Mouse (Mus musculus): ENCODE results near the gene Capn7. TPM values are rescaled to one million over a fixed set of nuclear protein-coding genes. Genes with fewer than 3 reads are reported as not detected.

Gene Capn7
- total RNA-seq (2021), result 10 to 100 TPM; 37.5 to 40.8 TPM
- long read RNA-seq, experiment 1, transcript Capn7-201 (21 exons, 3,648 nt), result major isoform, 47 of 64 reads
- long read RNA-seq, experiment 1, partial matches to known transcripts, result 9 of 64 reads
- long read RNA-seq, experiment 1, other reads (novel, unspliced or antisense), result 8 of 64 reads
- long read RNA-seq, experiment 2, transcript Capn7-201 (21 exons, 3,648 nt), result major isoform, 29 of 36 reads
- long read RNA-seq, experiment 2, partial matches to known transcripts, result 1 of 36 reads
- long read RNA-seq, experiment 2, other reads (novel, unspliced or antisense), result 6 of 36 reads

- peak; percentile 98 to 99 for DNase-seq (ENCODE audit: low spot score in 2 of 2)
Observed at GRCm38 (mm10) chr14:31336369-31337155, at the start of gene Capn7. Capn7 (plus strand) TSS chr14:31336638.

- DNase-seq (ENCODE audit: low spot score in 2 of 2), result no peak
Observed at GRCm38 (mm10) chr14:31313192-31313591, 23.2 kb upstream of the Capn7 start.

- no peak for DNase-seq (ENCODE audit: low spot score in 2 of 2)
Observed at GRCm38 (mm10) chr14:31316613-31317012, 19.8 kb upstream of the Capn7 start.

- DNase-seq (ENCODE audit: low spot score in 2 of 2), result no peak
Observed at GRCm38 (mm10) chr14:31317754-31318153, 18.7 kb upstream of the Capn7 start.

GRCm38 (mm10) chr14:31319546-31319945 is 16.9 kb upstream of the Capn7 start:
- DNase-seq (ENCODE audit: low spot score in 2 of 2), result no peak

GRCm38 (mm10) chr14:31321181-31321580 is 15.3 kb upstream of the Capn7 start:
- DNase-seq (ENCODE audit: low spot score in 2 of 2), result no peak

GRCm38 (mm10) chr14:31322191-31322590 is 14.2 kb upstream of the Capn7 start:
- no peak for DNase-seq (ENCODE audit: low spot score in 2 of 2)

GRCm38 (mm10) chr14:31323189-31323588 is 13.2 kb upstream of the Capn7 start:
- DNase-seq (ENCODE audit: low spot score in 2 of 2), result no peak

- DNase-seq (ENCODE audit: low spot score in 2 of 2), result no peak
Observed at GRCm38 (mm10) chr14:31323849-31324792, 12.3 kb upstream of the Capn7 start, which contains the start of gene Dnah1. Dnah1 (minus strand) TSS chr14:31323896.

- DNase-seq (ENCODE audit: low spot score in 2 of 2), result no peak
Observed at GRCm38 (mm10) chr14:31324851-31325250, 11.6 kb upstream of the Capn7 start.

- no peak for DNase-seq (ENCODE audit: low spot score in 2 of 2)
Observed at GRCm38 (mm10) chr14:31325551-31325950, 10.9 kb upstream of the Capn7 start.

GRCm38 (mm10) chr14:31326770-31327169 is 9.7 kb upstream of the Capn7 start:
- no peak for DNase-seq (ENCODE audit: low spot score in 2 of 2)

GRCm38 (mm10) chr14:31327196-31327595 is 9.2 kb upstream of the Capn7 start:
- DNase-seq (ENCODE audit: low spot score in 2 of 2), result no peak

GRCm38 (mm10) chr14:31327681-31328080 is 8.8 kb upstream of the Capn7 start:
- DNase-seq (ENCODE audit: low spot score in 2 of 2), result no peak

- DNase-seq (ENCODE audit: low spot score in 2 of 2), result no peak
Observed at GRCm38 (mm10) chr14:31329741-31330140, 6.7 kb upstream of the Capn7 start.

- DNase-seq (ENCODE audit: low spot score in 2 of 2), result no peak
Observed at GRCm38 (mm10) chr14:31330957-31331356, 5.5 kb upstream of the Capn7 start.

GRCm38 (mm10) chr14:31335765-31336164 is 673 bp upstream of the Capn7 start:
- DNase-seq (ENCODE audit: low spot score in 2 of 2), result no peak

- no peak for DNase-seq (ENCODE audit: low spot score in 2 of 2)
Observed at GRCm38 (mm10) chr14:31337406-31337805, 968 bp downstream of the Capn7 start.

GRCm38 (mm10) chr14:31337947-31338346 is 1.5 kb downstream of the Capn7 start:
- no peak for DNase-seq (ENCODE audit: low spot score in 2 of 2)

GRCm38 (mm10) chr14:31343241-31343640 is 6.8 kb downstream of the Capn7 start:
- no peak for DNase-seq (ENCODE audit: low spot score in 2 of 2)

- DNase-seq (ENCODE audit: low spot score in 2 of 2), result no peak
Observed at GRCm38 (mm10) chr14:31345367-31345766, 8.9 kb downstream of the Capn7 start.
